Mouse (Mus musculus) spleen, embryonic (tissue): ENCODE results near the gene Prm3.

Experiments used
- CTCF ChIA-PET: fragments of 350-600 bp; sonication (Branson Sonifier 250); formaldehyde crosslinking; loops from one replicate; lab custom pipeline; 2022; lab: Charles Lee

Gene Prm3

DNA sequence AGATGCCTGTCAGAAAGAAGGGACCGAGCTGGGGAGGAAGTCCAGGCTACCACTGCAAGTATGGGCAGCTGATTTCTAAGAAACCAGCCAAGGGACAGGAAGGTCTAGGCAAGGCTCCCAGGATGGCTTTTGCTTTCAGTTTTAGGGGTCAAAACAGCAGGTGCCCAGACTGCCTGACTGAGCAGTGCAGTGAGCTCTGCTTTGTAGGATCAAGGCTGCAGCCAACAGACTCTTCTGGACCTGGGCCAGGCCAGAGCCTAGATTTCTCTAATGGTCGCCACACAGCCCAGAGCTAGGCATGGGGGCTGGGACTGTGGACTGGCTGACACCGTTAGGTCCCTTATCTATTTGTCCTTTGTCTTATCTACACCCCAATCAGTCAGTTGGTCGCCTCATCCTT is 16.0 kb downstream of the Prm3 start:
- CTCF ChIA-PET = no interaction called here

- CTCF ChIA-PET = interaction anchor here (1.1 kb wide), 1 partner anchor 12 kb away, joined by 3 read pairs; the partner anchor contains the start of gene Socs1
Observed at GRCm38 (mm10) chr16:10773543-10773942, 17.2 kb downstream of the Prm3 start.

DNA sequence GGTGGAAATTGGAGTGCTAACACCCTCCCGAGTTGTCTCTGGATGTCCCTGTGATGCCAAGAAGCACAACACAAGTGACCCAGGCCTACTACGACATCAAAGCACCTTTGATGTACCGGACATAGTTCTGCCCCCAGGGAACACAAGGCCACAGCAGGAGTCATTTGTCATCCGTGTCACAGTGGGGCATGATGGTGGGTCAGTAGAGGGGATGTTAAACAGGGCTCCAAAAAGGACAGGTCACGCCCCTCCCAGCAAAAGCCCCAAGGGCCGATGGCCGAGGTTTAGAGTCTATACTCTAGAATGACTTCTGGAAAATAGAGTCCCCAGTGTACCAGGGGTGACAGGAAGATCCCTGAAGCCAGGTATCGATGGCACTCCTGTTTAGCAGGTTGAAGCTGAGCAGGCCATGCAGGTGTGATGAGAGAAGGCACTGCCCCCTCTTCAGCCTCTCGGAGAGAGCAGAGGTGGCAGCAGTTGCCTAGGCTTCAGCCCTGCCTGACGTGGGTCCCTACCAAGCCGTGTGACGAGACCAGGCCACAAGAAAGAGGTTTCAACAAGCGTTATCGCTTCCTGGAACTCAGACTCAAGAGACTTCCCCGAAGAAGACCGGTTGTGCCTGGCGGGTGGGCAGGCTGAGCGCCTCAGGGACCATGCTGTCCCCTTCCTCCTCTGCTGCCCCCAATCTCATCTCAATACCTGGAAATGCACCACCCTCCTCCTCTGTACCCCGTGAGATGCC is 18.8 kb downstream of the Prm3 start:
- CTCF ChIA-PET = no interaction called here

DNA sequence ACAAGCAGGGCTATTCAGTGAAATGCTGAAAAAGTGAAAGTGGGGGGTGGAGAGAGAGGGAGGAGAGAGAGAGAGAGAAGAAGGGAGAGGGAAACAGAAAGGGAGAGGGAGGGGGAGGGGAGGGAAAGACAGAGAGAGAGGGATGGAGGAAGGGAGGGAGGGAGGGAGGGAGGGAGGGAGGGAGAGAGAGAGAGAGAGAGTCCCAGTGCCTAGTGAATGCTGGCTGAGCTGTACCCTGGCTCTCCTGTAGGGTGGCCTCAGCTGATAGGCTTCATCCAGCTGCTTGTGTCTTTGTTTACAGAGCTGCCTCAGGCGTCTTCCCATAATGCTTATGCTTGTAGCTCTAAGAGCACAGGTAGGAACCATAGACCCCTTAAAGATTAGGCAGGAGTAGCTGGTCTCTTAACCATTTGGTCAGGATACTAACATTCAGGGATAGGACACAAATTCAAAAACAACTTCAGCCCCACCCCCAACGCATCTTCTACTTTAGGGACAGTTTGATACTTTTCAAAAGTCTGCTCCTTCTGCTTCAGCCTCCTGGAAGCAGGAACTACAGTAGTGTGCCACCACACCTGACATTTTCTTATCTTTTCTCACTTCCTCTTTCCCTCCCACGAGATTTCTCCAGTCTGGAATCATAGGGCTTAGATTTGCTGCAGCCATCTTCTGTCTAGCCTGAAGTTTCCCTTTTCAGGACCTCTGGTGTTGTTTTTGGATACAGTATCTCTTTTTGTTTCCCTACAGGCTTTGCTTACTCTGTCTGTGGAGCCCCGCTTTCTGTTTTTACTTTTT is 20.0 kb downstream of the Prm3 start:
- CTCF ChIA-PET = interaction anchor here (0.6 kb wide), 1 partner anchor 14 kb away, joined by 4 read pairs; no protein-coding TSS in a partner anchor

GRCm38 (mm10) chr16:10769661-10770060 is 21.1 kb downstream of the Prm3 start:
- CTCF ChIA-PET = interaction anchor here (0.6 to 1.0 kb wide), 2 partner anchors 15 to 98 kb away, joined by 4 to 5 read pairs; no protein-coding TSS in a partner anchor

DNA sequence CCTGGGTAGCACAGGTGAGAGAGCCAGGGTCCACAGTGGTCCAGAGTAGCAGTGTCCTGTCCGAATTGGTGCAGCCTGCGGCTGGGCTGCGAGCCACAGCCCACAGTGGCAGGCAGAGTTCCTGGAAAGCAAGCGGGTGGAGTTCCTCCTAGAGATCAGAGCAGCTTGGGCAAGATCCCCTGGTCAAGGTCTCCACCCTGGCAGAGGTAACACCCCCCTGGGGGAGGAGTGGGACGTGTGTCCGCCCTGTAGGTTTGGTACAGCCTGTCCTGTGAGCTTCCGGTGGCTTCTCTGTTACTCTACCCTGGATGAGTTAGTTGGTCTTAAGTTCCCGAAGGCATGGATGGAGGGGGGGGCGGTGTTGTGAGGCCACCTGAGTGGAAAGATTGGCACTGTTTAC is 21.9 kb downstream of the Prm3 start:
- CTCF ChIA-PET = interaction anchor here (1.2 kb wide), 1 partner anchor 92 kb away, joined by 3 read pairs; no protein-coding TSS in a partner anchor

GRCm38 (mm10) chr16:10767158-10767557 is 23.6 kb downstream of the Prm3 start:
- CTCF ChIA-PET = interaction anchor here (0.6 to 0.7 kb wide), 2 partner anchors 49 to 65 kb away, joined by 3 to 5 read pairs; no protein-coding TSS in a partner anchor

DNA sequence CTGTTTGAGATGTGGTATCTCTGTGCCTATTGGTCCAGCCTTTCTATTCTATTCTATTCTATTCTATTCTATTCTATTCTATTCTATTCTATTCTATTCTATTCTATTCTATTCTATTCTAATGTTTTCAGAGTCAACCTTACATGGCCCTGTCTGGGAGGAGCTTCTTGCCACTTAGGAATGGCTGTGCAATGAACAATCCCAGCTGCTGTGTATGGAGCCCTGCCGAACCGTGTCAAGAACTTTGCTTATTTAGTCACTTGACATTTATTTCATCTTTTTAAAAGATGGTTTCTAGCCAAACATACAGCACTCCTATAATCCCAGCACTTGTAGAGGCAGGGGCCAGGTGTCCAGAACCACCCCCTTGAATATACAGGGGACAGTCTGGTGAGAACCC is 26.4 kb downstream of the Prm3 start:
- CTCF ChIA-PET = no interaction called here

GRCm38 (mm10) chr16:10763540-10764264 is 27.0 kb downstream of the Prm3 start:
- CTCF ChIA-PET = interaction anchor here (0.6 kb wide), 1 partner anchor 105 kb away, joined by 3 read pairs; no protein-coding TSS in a partner anchor

DNA sequence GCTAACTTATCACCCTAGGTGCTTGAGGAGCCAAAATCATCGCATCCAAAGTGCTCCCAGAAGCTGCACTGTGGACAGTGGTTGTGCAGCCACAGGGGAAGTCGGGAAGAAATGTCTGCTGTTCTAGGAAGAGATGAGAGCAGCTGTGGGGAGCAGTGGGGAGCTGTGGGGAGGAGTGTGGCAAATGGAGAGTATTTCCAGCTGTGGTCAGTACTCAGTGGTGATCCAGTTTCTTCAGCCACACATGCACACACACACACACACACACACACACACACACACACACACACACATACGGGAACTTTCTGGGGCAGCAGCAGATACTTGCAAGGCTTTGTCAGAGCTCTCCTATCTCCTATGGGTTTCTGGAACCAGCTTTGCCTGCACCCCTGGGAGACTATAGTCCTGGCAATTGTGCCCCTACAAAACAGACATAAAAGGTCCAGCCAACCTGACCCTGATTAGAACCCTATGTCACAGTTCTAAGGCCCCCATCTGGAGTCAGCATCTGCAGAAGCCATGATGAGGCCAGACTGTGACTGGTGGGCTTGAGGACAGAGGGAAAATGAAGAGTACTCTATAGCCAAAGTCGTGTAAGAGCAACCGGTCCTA is 28.0 kb downstream of the Prm3 start:
- CTCF ChIA-PET = no interaction called here

- CTCF ChIA-PET = interaction anchor here (0.5 kb wide), 1 partner anchor 36 kb away, joined by 3 read pairs; no protein-coding TSS in a partner anchor
Observed at GRCm38 (mm10) chr16:10761182-10761581, 29.5 kb downstream of the Prm3 start.

- CTCF ChIA-PET = no interaction called here
Observed at GRCm38 (mm10) chr16:10756168-10756567, 34.5 kb downstream of the Prm3 start.

- CTCF ChIA-PET = no interaction called here
Observed at GRCm38 (mm10) chr16:10754521-10755296, 36.0 kb downstream of the Prm3 start.

- CTCF ChIA-PET = no interaction called here
Observed at GRCm38 (mm10) chr16:10749824-10750223, 40.9 kb downstream of the Prm3 start.

DNA sequence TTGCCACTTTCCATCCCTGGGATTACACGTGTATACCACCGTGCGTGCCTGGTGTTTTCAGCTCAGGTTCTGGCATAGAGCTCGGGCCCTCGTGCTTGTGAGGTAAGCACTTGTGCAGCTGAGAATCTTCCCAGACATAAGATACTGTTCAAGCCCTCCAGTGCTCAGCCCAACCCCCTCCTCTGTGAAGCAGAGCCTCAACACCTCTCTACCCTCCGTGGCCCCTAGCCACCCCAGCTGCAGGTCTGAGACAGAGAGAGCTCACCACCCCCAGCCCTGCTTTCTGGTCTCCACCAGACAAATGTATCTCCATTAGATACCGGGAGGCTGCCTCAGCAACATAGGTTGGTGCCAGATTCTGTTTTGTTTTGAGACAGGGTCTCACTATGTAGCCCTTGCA is 41.5 kb downstream of the Prm3 start:
- CTCF ChIA-PET = no interaction called here

DNA sequence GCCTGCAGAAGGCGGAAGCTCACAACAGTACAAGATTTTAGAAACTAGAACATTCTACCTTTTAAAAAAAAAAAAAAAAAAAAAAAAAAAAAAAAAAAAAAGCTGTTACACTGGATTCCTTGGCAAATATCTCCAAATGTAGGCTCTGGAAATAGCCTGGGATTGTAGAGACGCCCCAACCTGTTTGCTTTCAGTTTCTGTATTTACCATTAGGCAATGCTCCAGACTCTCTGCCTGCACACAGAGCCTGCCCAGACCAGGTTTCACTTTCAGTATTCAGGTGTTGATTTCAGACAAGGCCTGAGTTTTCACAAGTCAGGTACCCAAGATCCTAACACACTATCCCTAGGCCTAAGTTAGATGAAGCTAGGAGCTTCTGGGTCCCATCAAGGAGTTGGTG is 49.6 kb downstream of the Prm3 start:
- CTCF ChIA-PET = no interaction called here
